Mouse (Mus musculus) myocyte (in vitro differentiated cells): ENCODE data around the gene Rhbdf1. TPM values are rescaled to one million over a fixed set of nuclear protein-coding genes. Genes with fewer than 3 reads are reported as not detected.

Experiments
- H3K27me3 ChIP-seq: one replicate; pipeline ENCODE4 v1.6.1; 2011; ENCODE audit not compliant: control insufficient read depth, insufficient read depth, insufficient read length
- H3K36me3 ChIP-seq: one replicate; pipeline ENCODE4 v1.6.1; 2011; ENCODE audit not compliant: control insufficient read depth, insufficient read depth
- H3K4me2 ChIP-seq: one replicate; pipeline ENCODE4 v1.6.1; 2011; ENCODE audit warnings: low read depth, control low read depth
- H3K4me3 ChIP-seq: one replicate; pipeline ENCODE4 v1.5.1; 2011; ENCODE audit warnings: mild to moderate bottlenecking, control low read depth, moderate library complexity
- H3K79me2 ChIP-seq: one replicate; pipeline ENCODE4 v1.6.1; 2011; ENCODE audit not compliant: control insufficient read depth, insufficient read depth
- H3ac ChIP-seq: one replicate; pipeline ENCODE4 v1.6.1; 2011; ENCODE audit not compliant: control insufficient read depth, insufficient read length
- CEBPB ChIP-seq: IDR thresholded peaks from 2 replicates; pipeline ENCODE4 v1.6.1; 2011; ENCODE audit warnings: mild to moderate bottlenecking, moderate library complexity; ENCODE audit not compliant: poor library complexity, insufficient read depth, severe bottlenecking
- E2F4 ChIP-seq: IDR thresholded peaks from one replicate; pipeline ENCODE4 v1.6.1; 2011; ENCODE audit warnings: mild to moderate bottlenecking, control low read depth, moderate library complexity; ENCODE audit not compliant: insufficient read depth
- MAX ChIP-seq: IDR thresholded peaks from one replicate; pipeline ENCODE4 v1.6.1; 2011; ENCODE audit warnings: low read depth, mild to moderate bottlenecking, control low read depth
- MYOD1 ChIP-seq, 3 experiments: IDR thresholded peaks; one replicate each; pipeline ENCODE4 v1.6.1; 2011; ENCODE audit warnings: control low read depth in 2 of 3, low read depth in 2 of 3, mild to moderate bottlenecking in 2 of 3, moderate library complexity in 1 of 3; ENCODE audit not compliant: insufficient read length in 2 of 3, control insufficient read depth in 1 of 3
- MYOG ChIP-seq, 3 experiments: IDR thresholded peaks; one replicate each; pipeline ENCODE4 v1.6.1; 2011; ENCODE audit warnings: control low read depth in 2 of 3, low read depth in 2 of 3, mild to moderate bottlenecking in 2 of 3; ENCODE audit not compliant: insufficient read length in 2 of 3, control insufficient read depth in 1 of 3, insufficient read depth in 1 of 3
- POLR2A ChIP-seq: IDR thresholded peaks from one replicate; pipeline ENCODE4 v1.6.1; 2011; ENCODE audit warnings: low read depth, mild to moderate bottlenecking, control low read depth, moderate library complexity; ENCODE audit not compliant: insufficient read length
- POLR2AphosphoS2 ChIP-seq: IDR thresholded peaks from one replicate; pipeline ENCODE4 v1.6.1; 2011; ENCODE audit warnings: low read depth, control low read depth; ENCODE audit not compliant: insufficient read length
- REST ChIP-seq: IDR thresholded peaks from one replicate; pipeline ENCODE4 v1.6.1; 2011; ENCODE audit warnings: mild to moderate bottlenecking, control low read depth, moderate library complexity; ENCODE audit not compliant: insufficient read depth, insufficient read length
- SRF ChIP-seq: IDR thresholded peaks from one replicate; pipeline ENCODE4 v1.6.1; 2011; ENCODE audit warnings: low read depth; ENCODE audit not compliant: control insufficient read depth, insufficient read length
- TCF12 ChIP-seq: IDR thresholded peaks from one replicate; pipeline ENCODE4 v1.6.1; 2011; ENCODE audit warnings: mild to moderate bottlenecking, control low read depth; ENCODE audit not compliant: poor library complexity, insufficient read depth, severe bottlenecking
- TCF3 ChIP-seq: IDR thresholded peaks from one replicate; pipeline ENCODE4 v1.6.1; 2011; ENCODE audit warnings: low read depth, control low read depth; ENCODE audit not compliant: insufficient read length
- USF1 ChIP-seq: IDR thresholded peaks from one replicate; pipeline ENCODE4 v1.6.1; 2011; ENCODE audit warnings: low read depth, mild to moderate bottlenecking, control low read depth, moderate library complexity
- polyA plus RNA-seq: library from polyadenylated mRNA; unstranded; fragments of >200 nt; fragmentation: generic; extraction: Trizol; gene quantifications from one replicate; pipeline ENCODE4 v1.2.1, GENCODE M21; 2012; ENCODE audit warnings: missing spikeins

Rhbdf1 gene
- polyA plus RNA-seq, 1 experiment = 73.3 TPM

DNA sequence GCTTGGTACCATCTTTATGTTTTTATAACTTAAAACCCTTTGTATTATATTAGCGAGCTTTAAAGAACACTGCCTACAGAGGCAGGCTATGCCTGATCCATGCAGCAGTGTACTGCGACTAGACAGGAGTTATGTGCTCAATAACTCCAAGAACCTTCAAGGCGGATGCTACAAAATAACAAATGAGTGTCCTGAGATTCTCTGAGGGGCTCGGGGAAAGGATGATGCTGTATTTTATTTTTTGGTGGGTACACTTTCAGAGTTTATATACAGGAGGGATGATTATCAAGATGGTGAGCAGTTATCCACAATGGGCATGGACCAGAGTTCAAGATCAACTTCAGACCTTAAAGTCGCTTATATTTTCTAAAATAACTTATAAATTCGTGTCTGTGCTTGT lies 44.7 kb upstream of the Rhbdf1 start:
- TF ChIP-seq MYOD1 (IDR thresholded peaks at IDR 0.05; ENCODE audit: control insufficient read depth in 1 of 3, insufficient read length in 2 of 3, low read depth in 2 of 3) (no peak), MAX (no peak), MYOG (IDR thresholded peaks at IDR 0.05; ENCODE audit: control insufficient read depth in 1 of 3, insufficient read depth in 1 of 3, insufficient read length in 2 of 3, low read depth in 2 of 3) (no peak), CEBPB (no peak), REST (no peak), E2F4 (no peak), POLR2A (no peak), TCF3 (no peak)
- Histone ChIP-seq H3K36me3 (no peaks in the 10 kb centered on the region), H3K4me2 (peak overlapping the region; percentile 92), H3K4me3 (peak overlapping the region; percentile 61), H3K27me3 (no peaks in the 10 kb centered on the region), H3ac (peak overlapping the region; percentile 58), H3K79me2 (peaks cover 28% of the 10 kb centered on the region)

DNA sequence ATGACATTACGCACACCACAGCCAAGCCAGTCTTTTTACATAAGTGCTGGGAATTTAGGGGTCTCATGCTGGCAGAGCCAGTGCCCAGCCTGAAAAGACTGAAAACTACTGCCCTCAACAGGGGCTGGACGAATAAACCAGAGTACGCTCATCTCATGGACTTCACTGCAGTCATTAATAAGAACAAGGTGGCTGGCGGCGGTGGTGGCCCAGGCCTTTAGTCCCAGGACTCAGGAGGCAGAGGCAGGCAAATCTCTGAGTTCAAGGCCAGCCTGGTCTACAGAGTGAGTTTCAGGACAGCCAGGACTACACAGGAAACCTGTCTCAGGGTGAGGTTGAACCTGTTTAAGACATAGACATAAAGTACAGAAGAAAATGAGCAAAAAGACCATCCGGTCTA lies 44.1 kb upstream of the Rhbdf1 start:
- H3ac ChIP-seq = no peak overlapping the region
- peak overlapping the region; percentile 61 for H3K4me3 ChIP-seq
- H3K79me2 ChIP-seq = peaks cover 28% of the 10 kb centered on the region
- H3K36me3 ChIP-seq = peaks cover under 1% of the 10 kb centered on the region
- TF ChIP-seq USF1 (no peak), POLR2A (no peak)
- peak overlapping the region; percentile 67 for H3K4me2 ChIP-seq
- no peaks in the 10 kb centered on the region for H3K27me3 ChIP-seq

DNA sequence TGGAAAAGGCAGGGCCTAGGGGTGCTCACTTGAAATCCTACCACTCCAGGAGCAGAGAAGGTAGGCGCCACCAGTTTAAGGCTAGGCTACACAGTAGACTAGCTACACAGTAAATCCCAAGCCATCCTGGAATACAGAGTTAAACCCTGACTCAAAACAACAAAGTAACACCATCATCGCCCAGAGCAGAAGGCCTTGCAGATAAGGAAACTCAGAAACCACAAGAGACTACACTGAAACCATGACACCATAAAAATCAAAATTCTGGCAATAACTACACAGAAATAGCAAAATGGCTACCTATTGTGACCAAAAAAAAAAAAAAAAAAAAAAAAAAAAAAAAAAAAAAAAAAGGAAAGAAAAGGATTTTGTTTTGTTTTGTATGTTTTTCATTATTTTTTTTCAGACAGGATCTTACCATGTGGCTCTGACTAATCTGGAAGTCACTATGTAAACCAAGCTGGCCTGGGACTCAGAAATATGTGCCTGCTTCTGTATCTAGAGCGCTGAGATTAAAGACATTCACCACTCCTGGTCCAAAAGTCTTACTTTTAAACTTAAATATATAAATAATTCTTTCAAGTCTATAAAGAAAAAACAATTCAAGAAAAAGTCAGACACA lies 43.1 kb upstream of the Rhbdf1 start:
- Histone ChIP-seq H3K36me3 (peaks cover 7% of the 10 kb centered on the region), H3ac (no peak overlapping the region), H3K27me3 (no peaks in the 10 kb centered on the region), H3K4me3 (no peak overlapping the region), H3K4me2 (peak overlapping the region; percentile 67), H3K79me2 (peaks cover 28% of the 10 kb centered on the region)
- no peak for TF ChIP-seq POLR2A
- TF ChIP-seq REST = no peak
- TF ChIP-seq USF1 = no peak
- TF ChIP-seq SRF = no peak
- no peak for TF ChIP-seq POLR2AphosphoS2
- no peak for TF ChIP-seq TCF12

DNA sequence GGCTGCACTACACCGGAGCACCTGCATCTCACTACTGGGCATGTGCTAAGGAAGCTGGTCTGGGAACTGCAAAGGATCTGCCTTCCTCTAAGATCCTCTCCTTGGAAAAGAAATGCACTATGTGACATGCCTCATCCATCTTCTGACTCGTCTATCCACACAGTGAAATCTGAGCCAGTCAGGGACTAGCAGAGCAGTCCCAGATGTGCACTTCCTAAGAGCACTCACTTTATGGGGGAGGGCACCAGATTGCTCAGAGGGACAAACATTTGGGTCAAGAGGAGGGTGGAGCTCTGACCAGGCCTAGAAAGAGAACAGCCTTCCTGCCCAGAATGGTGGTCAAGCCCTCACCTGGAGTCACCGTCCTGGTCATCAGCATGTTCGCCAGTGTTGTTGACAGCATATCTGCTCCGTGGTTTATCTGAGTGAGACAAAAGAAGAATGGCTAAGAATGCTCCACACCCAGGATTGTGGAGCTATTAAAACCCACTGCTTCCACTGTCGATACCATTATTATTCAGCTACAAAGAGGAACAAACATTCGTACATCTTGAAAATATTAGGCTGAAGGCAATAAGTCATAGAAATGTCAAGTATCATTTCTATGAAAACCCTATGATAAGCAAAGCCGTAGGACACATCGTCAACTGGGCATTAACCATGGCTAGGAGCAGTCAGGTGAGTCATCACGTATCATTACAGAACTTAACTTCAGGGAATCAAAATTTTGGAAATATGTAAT lies 40.7 kb upstream of the Rhbdf1 start:
- H3K4me3 ChIP-seq = no peak overlapping the region
- H3K36me3 ChIP-seq = peaks cover 7% of the 10 kb centered on the region
- TF ChIP-seq REST = no peak
- TF ChIP-seq POLR2AphosphoS2 = no peak
- no peak for TF ChIP-seq USF1
- no peak for TF ChIP-seq MAX
- no peak for TF ChIP-seq E2F4
- no peak for TF ChIP-seq MYOD1 (IDR thresholded peaks at IDR 0.05; ENCODE audit: control insufficient read depth in 1 of 3, insufficient read length in 2 of 3, low read depth in 2 of 3)
- no peak for TF ChIP-seq SRF
- H3ac ChIP-seq = no peak overlapping the region
- no peaks in the 10 kb centered on the region for H3K27me3 ChIP-seq
- H3K79me2 ChIP-seq = peaks cover 28% of the 10 kb centered on the region
- peak overlapping the region; percentile 66 for H3K4me2 ChIP-seq

DNA sequence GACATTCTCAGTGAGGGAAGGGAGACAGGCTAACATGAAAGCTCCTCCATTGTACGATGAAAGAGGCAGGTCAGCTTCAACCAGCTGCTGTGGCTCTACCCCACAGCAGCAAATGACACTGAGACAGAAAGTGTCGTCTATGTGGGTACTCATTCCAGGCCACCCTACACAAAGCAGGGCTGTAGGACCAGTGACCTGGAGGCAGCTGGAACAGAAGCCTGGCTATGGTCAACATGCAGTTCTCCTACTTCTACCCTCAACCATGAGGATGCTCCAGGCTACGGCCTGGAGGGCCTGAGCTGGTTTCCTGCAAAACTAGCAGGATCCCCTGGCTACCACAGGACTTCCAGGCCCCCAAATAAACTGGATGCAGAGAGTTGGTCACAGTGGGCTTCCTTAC lies 34.5 kb upstream of the Rhbdf1 start:
- Histone ChIP-seq H3K27me3 (no peaks in the 10 kb centered on the region), H3ac (no peak overlapping the region), H3K4me2 (no peak overlapping the region), H3K4me3 (no peak overlapping the region), H3K36me3 (peaks cover 22% of the 10 kb centered on the region), H3K79me2 (no peaks in the 10 kb centered on the region)
- TF ChIP-seq E2F4 (no peak), POLR2AphosphoS2 (no peak)

DNA sequence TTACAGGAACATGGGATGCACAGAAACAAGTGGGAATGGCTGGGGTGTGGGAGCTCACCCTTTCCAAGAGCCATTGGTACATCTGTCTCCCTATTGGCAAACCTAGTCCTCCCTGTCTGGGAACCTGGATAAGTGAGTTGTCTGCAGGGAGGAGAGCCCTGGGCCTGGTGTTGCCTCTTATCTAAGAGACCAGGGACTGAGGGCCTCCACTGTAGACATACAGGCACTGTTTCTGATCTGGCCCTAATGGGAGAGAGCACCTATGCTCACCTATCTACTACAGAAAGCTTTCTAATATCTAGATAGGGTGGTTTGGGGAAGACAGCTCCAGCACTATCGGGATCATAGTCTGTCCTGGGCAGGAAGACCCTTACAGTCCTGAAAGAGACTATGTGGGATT lies 34.0 kb upstream of the Rhbdf1 start:
- H3ac ChIP-seq = no peak overlapping the region
- no peak overlapping the region for H3K4me2 ChIP-seq
- H3K79me2 ChIP-seq = no peaks in the 10 kb centered on the region
- no peak overlapping the region for H3K4me3 ChIP-seq
- H3K27me3 ChIP-seq = no peaks in the 10 kb centered on the region
- peaks cover 21% of the 10 kb centered on the region for H3K36me3 ChIP-seq
- TF ChIP-seq SRF = no peak
